Mouse (Mus musculus): ENCODE results near the gene Ddias. TPM values are rescaled to one million over a fixed set of nuclear protein-coding genes. Genes with fewer than 3 reads are reported as not detected.

Ddias gene
- polyA plus RNA-seq, 1 experiment from 2014 or later, result 9.0 TPM

- ATAC-seq (ENCODE audit: extremely low read depth, insufficient number of reproducible peaks, low FRiP score, low TSS enrichment), result no peak
- H3K9me3 ChIP-seq, result no peaks in the 10 kb centered on the region
- 67% methylated on average over 1 of the region's 1 CpGs for WGBS
- H3K4me3 ChIP-seq, result no peak overlapping the region
- no peak overlapping the region for H3K9ac ChIP-seq
- H3K4me1 ChIP-seq, result no peaks in the 10 kb centered on the region
- H3K36me3 ChIP-seq, result no peaks in the 10 kb centered on the region
- H3K27me3 ChIP-seq (replicated peaks), result no peaks in the 10 kb centered on the region
- no peak overlapping the region for H3K27ac ChIP-seq (replicated peaks)
- H3K4me2 ChIP-seq, result no peak overlapping the region
Observed at GRCm38 (mm10) chr7:92820410-92820809, 53.6 kb downstream of the Ddias start.

GRCm38 (mm10) chr7:92819656-92820055 lies 54.4 kb downstream of the Ddias start:
- Histone ChIP-seq H3K9ac (no peak overlapping the region), H3K27ac (replicated peaks) (no peak overlapping the region), H3K4me2 (no peak overlapping the region), H3K27me3 (replicated peaks) (no peaks in the 10 kb centered on the region), H3K9me3 (no peaks in the 10 kb centered on the region), H3K4me1 (no peaks in the 10 kb centered on the region), H3K36me3 (no peaks in the 10 kb centered on the region), H3K4me3 (no peak overlapping the region)
- 81% methylated on average over 11 of the region's 11 CpGs for WGBS
- no peak for ATAC-seq (ENCODE audit: extremely low read depth, insufficient number of reproducible peaks, low FRiP score, low TSS enrichment)

GRCm38 (mm10) chr7:92817886-92818285 lies 56.2 kb downstream of the Ddias start:
- H3K4me2 ChIP-seq, result no peak overlapping the region
- no peak overlapping the region for H3K9ac ChIP-seq
- H3K4me3 ChIP-seq, result no peak overlapping the region
- ATAC-seq (ENCODE audit: extremely low read depth, insufficient number of reproducible peaks, low FRiP score, low TSS enrichment), result no peak
- no peaks in the 10 kb centered on the region for H3K36me3 ChIP-seq
- H3K9me3 ChIP-seq, result no peaks in the 10 kb centered on the region
- no peaks in the 10 kb centered on the region for H3K27me3 ChIP-seq (replicated peaks)
- 39% methylated on average over 9 of the region's 9 CpGs for WGBS
- H3K4me1 ChIP-seq, result no peaks in the 10 kb centered on the region
- no peak overlapping the region for H3K27ac ChIP-seq (replicated peaks)

- H3K36me3 ChIP-seq, result no peaks in the 10 kb centered on the region
Observed at GRCm38 (mm10) chr7:92817242-92817641, 56.8 kb downstream of the Ddias start.

GRCm38 (mm10) chr7:92811667-92812279 lies 62.3 kb downstream of the Ddias start:
- Histone ChIP-seq H3K36me3 (no peaks in the 10 kb centered on the region), H3K4me3 (no peak overlapping the region), H3K27me3 (replicated peaks) (no peaks in the 10 kb centered on the region), H3K9me3 (no peaks in the 10 kb centered on the region), H3K4me1 (no peaks in the 10 kb centered on the region), H3K27ac (replicated peaks) (no peak overlapping the region), H3K9ac (no peak overlapping the region), H3K4me2 (no peak overlapping the region)
- whole genome bisulfite sequencing, result 72% methylated on average over 7 of the region's 7 CpGs
- ATAC-seq (ENCODE audit: extremely low read depth, insufficient number of reproducible peaks, low FRiP score, low TSS enrichment), result no peak

More at GRCm38 (mm10) chr7:92817242-92817641, 56.8 kb downstream of the Ddias start:
- Histone ChIP-seq H3K4me1 (no peaks in the 10 kb centered on the region), H3K9me3 (no peaks in the 10 kb centered on the region), H3K27ac (replicated peaks) (no peak overlapping the region), H3K4me2 (no peak overlapping the region), H3K27me3 (replicated peaks) (no peaks in the 10 kb centered on the region), H3K4me3 (no peak overlapping the region), H3K9ac (no peak overlapping the region)
- 62% methylated on average over 2 of the region's 2 CpGs for WGBS
- ATAC-seq (ENCODE audit: extremely low read depth, insufficient number of reproducible peaks, low FRiP score, low TSS enrichment), result no peak

Other genes with a start within 250 kb of the Ddias start
- 3.8 and 4.1 TPM in 2 replicates for gene Ankrd42, start 237.1 kb downstream of the Ddias start, polyA plus RNA-seq (2015; fragmentation: Nextera tagmentation; extraction: Ambion mirVana)
- gene Pcf11, start 204.3 kb downstream of the Ddias start, polyA plus RNA-seq (2015; fragmentation: Nextera tagmentation; extraction: Ambion mirVana), result 12.6 and 13.1 TPM in 2 replicates
- 5.6 and 7.9 TPM in 2 replicates for gene Rab30, start 132.6 kb downstream of the Ddias start, polyA plus RNA-seq (2015; fragmentation: Nextera tagmentation; extraction: Ambion mirVana)
- 20.3 and 20.6 TPM in 2 replicates for gene Prcp, start 223 bp upstream of the Ddias start, polyA plus RNA-seq (2015; fragmentation: Nextera tagmentation; extraction: Ambion mirVana)
- 2.0 and 2.5 TPM in 2 replicates for gene Fam181b, start 205.6 kb upstream of the Ddias start, polyA plus RNA-seq (2015; fragmentation: Nextera tagmentation; extraction: Ambion mirVana)

Measured in heart, embryonic 13.5 days (tissue).